Mouse (Mus musculus) yolk sac, embryonic 10.5 days (tissue): ENCODE data around the gene Fstl1.

Source experiments
- DNase-seq: peaks from one replicate; pipeline ENCODE4 v3.0.0-alpha.2; 2017; ENCODE audit warnings: low spot score

Gene Fstl1

GRCm38 (mm10) chr16:37823949-37824348 is 47.3 kb downstream of the Fstl1 start:
- DNase-seq: no peak

GRCm38 (mm10) chr16:37824778-37825505 is 48.3 kb downstream of the Fstl1 start:
- no peak for DNase-seq

- no peak for DNase-seq
These were observed 49.6 kb downstream of the Fstl1 start for GRCm38 (mm10) chr16:37826286-37826685.

GRCm38 (mm10) chr16:37831041-37831440 is 54.4 kb downstream of the Fstl1 start:
- DNase-seq: no peak

GRCm38 (mm10) chr16:37837571-37837970 is 60.9 kb downstream of the Fstl1 start:
- DNase-seq: no peak

- DNase-seq: no peak
These were observed 65.8 kb downstream of the Fstl1 start for GRCm38 (mm10) chr16:37842439-37842838.

GRCm38 (mm10) chr16:37843740-37844139 is 67.1 kb downstream of the Fstl1 start:
- no peak for DNase-seq

- no peak for DNase-seq
These were observed 68.7 kb downstream of the Fstl1 start for GRCm38 (mm10) chr16:37845202-37845925.

- DNase-seq: no peak
These were observed 70.4 kb downstream of the Fstl1 start for GRCm38 (mm10) chr16:37847081-37847480.

GRCm38 (mm10) chr16:37851366-37851765 is 74.7 kb downstream of the Fstl1 start:
- peak; percentile 73 for DNase-seq

GRCm38 (mm10) chr16:37853279-37853678 is 76.6 kb downstream of the Fstl1 start:
- DNase-seq: no peak

GRCm38 (mm10) chr16:37854054-37854453 is 77.4 kb downstream of the Fstl1 start:
- DNase-seq: no peak

GRCm38 (mm10) chr16:37854593-37854992 is 77.9 kb downstream of the Fstl1 start:
- no peak for DNase-seq

GRCm38 (mm10) chr16:37855583-37855982 is 78.9 kb downstream of the Fstl1 start:
- DNase-seq: no peak

GRCm38 (mm10) chr16:37856327-37856726 is 79.7 kb downstream of the Fstl1 start:
- DNase-seq: no peak

- DNase-seq: no peak
These were observed 80.8 kb downstream of the Fstl1 start for GRCm38 (mm10) chr16:37857495-37857894.

- no peak for DNase-seq
These were observed 83.5 kb downstream of the Fstl1 start for GRCm38 (mm10) chr16:37860213-37860612.

GRCm38 (mm10) chr16:37861029-37861428 is 84.4 kb downstream of the Fstl1 start, which contains the start of gene Gm36028:
Gene Gm36028 (minus strand): TSS chr16:37861146.
- no peak for DNase-seq

GRCm38 (mm10) chr16:37863876-37864275 is 87.2 kb downstream of the Fstl1 start:
- no peak for DNase-seq

- no peak for DNase-seq
These were observed 89.2 kb downstream of the Fstl1 start for GRCm38 (mm10) chr16:37865841-37866240.

- DNase-seq: peak; percentile 82
These were observed 91.3 kb downstream of the Fstl1 start, which contains the start of gene Lrrc58 for GRCm38 (mm10) chr16:37867791-37868505. Gene Lrrc58 (plus strand): TSS chr16:37868389.
